Mouse (Mus musculus) lung, adult 2 months (tissue): Measurements from ENCODE around the gene Sox8. TPM values are rescaled to one million over a fixed set of nuclear protein-coding genes. Genes with fewer than 3 reads are reported as not detected.

Source experiments
- DNase-seq: peaks from one replicate; pipeline ENCODE4 v3.0.0; 2022
- H3K4me1 ChIP-seq: fragments of 200-500 bp; 2 replicates; pipeline ENCODE4 v1.6.1; 2011; ENCODE audit warnings: low read length; ENCODE audit not compliant: control insufficient read depth, insufficient read depth
- H3K4me3 ChIP-seq: fragments of 200-500 bp; replicated peaks from 2 replicates; pipeline ENCODE3; 2011; ENCODE audit warnings: low read depth, mild to moderate bottlenecking, control low read depth, low read length; ENCODE audit errors: extremely low read depth
- CTCF ChIP-seq: fragments of 200-500 bp; IDR thresholded peaks from 2 replicates; pipeline ENCODE4 v1.5.1; 2011; ENCODE audit warnings: mild to moderate bottlenecking, low read length, control low read depth; ENCODE audit not compliant: insufficient read depth
- POLR2A ChIP-seq: fragments of 200-500 bp; IDR thresholded peaks from 2 replicates; pipeline ENCODE4 v1.6.1; 2011; ENCODE audit warnings: low read depth, mild to moderate bottlenecking, control low read depth, low read length, borderline replicate concordance; ENCODE audit errors: extremely low read depth
- WGBS: fragments of 180-500 bp; shearing (Covaris S2); methylation state at CpG from one replicate; pipeline ENCODE4 v1.1.7; 2018; 5-methylcytosine and 5-hydroxymethylcytosine counted together
- polyA plus RNA-seq: library from polyadenylated mRNA; depleted of rRNA; stranded (reverse); fragments of >200 nt; gene quantifications from 2 replicates; pipeline ENCODE4 v1.2.3, GENCODE M21; 2012

Sox8 gene
- polyA plus RNA-seq, 1 experiment, result 0.49 TPM

GRCm38 (mm10) chr17:25604234-25604633 lies 33.7 kb upstream of the Sox8 start:
- 39% methylated on average over 5 of the region's 5 CpGs for WGBS
- no peak for DNase-seq
- TF ChIP-seq CTCF (no peak), POLR2A (no peak)
- Histone ChIP-seq H3K4me3 (no peak overlapping the region), H3K4me1 (no peaks in the 10 kb centered on the region)

- no peak for DNase-seq
- Histone ChIP-seq H3K4me1 (no peaks in the 10 kb centered on the region), H3K4me3 (no peak overlapping the region)
- WGBS, result 68% methylated on average over 8 of the region's 8 CpGs
- no peak for TF ChIP-seq POLR2A
- TF ChIP-seq CTCF, result no peak
Observed at GRCm38 (mm10) chr17:25602366-25602765, 31.9 kb upstream of the Sox8 start.

- no peak for DNase-seq
- no peak for TF ChIP-seq CTCF
- no peak for TF ChIP-seq POLR2A
- 42% methylated on average over 3 of the region's 3 CpGs for WGBS
- H3K4me3 ChIP-seq, result no peak overlapping the region
- H3K4me1 ChIP-seq, result no peaks in the 10 kb centered on the region
Observed at GRCm38 (mm10) chr17:25597537-25597936, 27.1 kb upstream of the Sox8 start.

GRCm38 (mm10) chr17:25595495-25595894 lies 25.0 kb upstream of the Sox8 start:
- no peak for DNase-seq
- Histone ChIP-seq H3K4me3 (no peak overlapping the region), H3K4me1 (no peaks in the 10 kb centered on the region)
- TF ChIP-seq CTCF (peak; percentile 47), POLR2A (no peak)
- 64% methylated on average over 5 of the region's 5 CpGs for WGBS

- DNase-seq, result no peak
- 69% methylated on average over 22 of the region's 22 CpGs for WGBS
- Histone ChIP-seq H3K4me3 (no peak overlapping the region), H3K4me1 (no peaks in the 10 kb centered on the region)
- no peak for TF ChIP-seq POLR2A
- no peak for TF ChIP-seq CTCF
Observed at GRCm38 (mm10) chr17:25593411-25594261, 23.1 kb upstream of the Sox8 start.

GRCm38 (mm10) chr17:25592336-25592735 lies 21.9 kb upstream of the Sox8 start:
- DNase-seq, result no peak
- TF ChIP-seq CTCF (no peak), POLR2A (no peak)
- Histone ChIP-seq H3K4me3 (no peak overlapping the region), H3K4me1 (no peaks in the 10 kb centered on the region)
- WGBS, result 94% methylated on average over 6 of the region's 6 CpGs

GRCm38 (mm10) chr17:25590985-25591384 lies 20.5 kb upstream of the Sox8 start:
- Histone ChIP-seq H3K4me3 (no peak overlapping the region), H3K4me1 (no peaks in the 10 kb centered on the region)
- no peak for DNase-seq
- TF ChIP-seq CTCF, result 0 out of 2 replicates have a peak, but pooled peaks have one; percentile 23
- no peak for TF ChIP-seq POLR2A
- 88% methylated on average over 4 of the region's 4 CpGs for whole genome bisulfite sequencing

- H3K4me1 ChIP-seq, result no peaks in the 10 kb centered on the region
- TF ChIP-seq CTCF (no peak), POLR2A (no peak)
- WGBS, result 86% methylated on average over 6 of the region's 6 CpGs
- DNase-seq, result no peak
- no peak overlapping the region for H3K4me3 ChIP-seq
Observed at GRCm38 (mm10) chr17:25590068-25590467, 19.6 kb upstream of the Sox8 start.

GRCm38 (mm10) chr17:25584646-25585045 lies 14.2 kb upstream of the Sox8 start:
- Histone ChIP-seq H3K4me3 (no peak overlapping the region), H3K4me1 (peaks cover 3% of the 10 kb centered on the region; the same call in 1 of the 2 replicates)
- DNase-seq, result no peak
- TF ChIP-seq CTCF (no peak), POLR2A (no peak)
- 91% methylated on average over 9 of the region's 9 CpGs for WGBS

- 75% methylated on average over 8 of the region's 8 CpGs for WGBS
- no peak for TF ChIP-seq POLR2A
- Histone ChIP-seq H3K4me3 (no peak overlapping the region), H3K4me1 (peaks cover 4% of the 10 kb centered on the region; the same call in 1 of the 2 replicates)
- no peak for DNase-seq
Observed at GRCm38 (mm10) chr17:25583858-25584257, 13.4 kb upstream of the Sox8 start.
